In the genomic region with DNA sequence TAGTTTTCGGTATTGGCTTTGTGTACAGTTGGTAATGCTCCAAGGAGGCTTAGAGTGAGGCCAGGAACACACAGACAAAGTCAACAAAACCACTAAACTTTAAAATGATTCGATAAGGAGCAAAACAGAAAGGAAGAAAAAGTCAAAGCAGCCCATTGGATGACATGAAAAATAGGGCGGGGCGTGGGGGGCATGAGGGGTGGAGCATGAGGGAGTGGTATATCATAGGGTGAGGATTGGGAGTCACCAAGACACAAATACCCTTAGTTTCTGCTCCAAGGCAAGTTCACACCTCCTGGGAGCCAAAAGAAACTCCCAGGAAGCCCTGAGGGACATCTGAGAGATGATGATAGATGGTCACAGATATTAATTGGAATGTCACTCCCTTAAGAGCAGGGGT, we compare ENCODE assay signal across 9 mouse cellular contexts.
DNase-seq lines count a peak whose midpoint lies in the region; ATAC-seq and TF ChIP-seq lines count a peak whose summit lies in the region.
"Had no signal": no experiment of that assay in that cellular context is flagged by ENCODE, and none has a peak within 500 bp of the region (broad histone marks: within the 10 kb centered on the region; RNA-seq: fewer than 3 reads in every experiment).

No protein-coding gene starts in this region.

- TF ChIP-seq RAD21 in MEL (IDR thresholded peaks at IDR 0.05; ENCODE audit: low read depth, low read length) = no peak

- no peak for TF ChIP-seq EP300 in MEL (IDR thresholded peaks at IDR 0.05; ENCODE audit: low read depth in 1 of 2, low read length in 2 of 2)

- H3K4me2 ChIP-seq in hindbrain, embryonic 13.5 days = no peak overlapping the region
- no peak overlapping the region for H3K4me2 ChIP-seq in hindbrain, embryonic 11.5 days (replicated peaks; ENCODE audit: low read depth, low read length)
- peak overlapping the region; percentile 55 for H3K4me2 ChIP-seq in liver, embryonic 13.5 days
- H3K4me2 ChIP-seq: midbrain, embryonic 15.5 days had no signal

- H3K79me2 ChIP-seq in MEL (ENCODE audit: control insufficient read depth, insufficient read depth, low read length, poor library complexity) = no peaks in the 10 kb centered on the region

- no peak overlapping the region for H3K4me3 ChIP-seq in hindbrain, embryonic 13.5 days
- no peak overlapping the region for H3K4me3 ChIP-seq in hindbrain, embryonic 11.5 days (ENCODE audit: low read depth, low read length)
- H3K4me3 ChIP-seq in MEL (ENCODE audit: control insufficient read depth in 1 of 2, insufficient read depth in 1 of 2, low read depth in 2 of 2, low read length in 2 of 2) = no peak overlapping the region
- peak overlapping the region; percentile 30; the same call in 1 of the 2 replicates for H3K4me3 ChIP-seq in liver, embryonic 13.5 days (replicated peaks)
- H3K4me3 ChIP-seq: kidney, embryonic 15.5 days; midbrain, embryonic 15.5 days had no signal

- 64% methylated on average over 4 of the region's 4 CpGs for WGBS in hindbrain, embryonic 13.5 days
- 64% methylated on average over 4 of the region's 4 CpGs for WGBS in hindbrain, embryonic 11.5 days
- WGBS in liver, embryonic 13.5 days (ENCODE audit: insufficient replicate concordance) = 37% methylated on average over 4 of the region's 4 CpGs

- DNase-seq in hindbrain, embryonic 11.5 days (ENCODE audit: low spot score) = no peak
- DNase-seq in 3T3-L1 (ENCODE audit: low read depth, low spot score) (peak; percentile 10), MEL (ENCODE audit: low read depth, low spot score) (peak; percentile 14)
- peak; percentile 15 for DNase-seq in liver, embryonic 13.5 days
- no peak for DNase-seq in frontal cortex, postnatal 36 days (ENCODE audit: low spot score in 2 of 2)
- no peak for DNase-seq in ovary, postnatal 10 days (ENCODE audit: low spot score)

- TF ChIP-seq CTCF in MEL (IDR thresholded peaks at IDR 0.05 in 2 of 3, conservative IDR thresholded peaks at IDR 0.05 in 1 of 3; ENCODE audit: control insufficient read depth in 1 of 3, insufficient read depth in 1 of 3, low read depth in 2 of 3, low read length in 3 of 3, poor library complexity in 1 of 3, severe bottlenecking in 1 of 3) = no peak

- no peaks in the 10 kb centered on the region for H3K36me3 ChIP-seq in hindbrain, embryonic 13.5 days
- no peaks in the 10 kb centered on the region for H3K36me3 ChIP-seq in hindbrain, embryonic 11.5 days (ENCODE audit: control insufficient read depth, insufficient read depth, low read length)
- H3K36me3 ChIP-seq in MEL (ENCODE audit: control insufficient read depth in 1 of 2, insufficient read depth in 2 of 2, low read length in 2 of 2) = no peaks in the 10 kb centered on the region
- H3K36me3 ChIP-seq in liver, embryonic 13.5 days = no peaks in the 10 kb centered on the region
- H3K36me3 ChIP-seq: kidney, embryonic 15.5 days; midbrain, embryonic 15.5 days had no signal

- H3K27ac ChIP-seq in hindbrain, embryonic 13.5 days = 0 out of 2 replicates have a peak overlapping the region, but pooled peaks have one; percentile 4
- H3K27ac ChIP-seq in hindbrain, embryonic 11.5 days (ENCODE audit: low read depth, low read length) = no peak overlapping the region
- no peak overlapping the region for H3K27ac ChIP-seq in MEL (ENCODE audit: control insufficient read depth, low read depth, low read length)
- H3K27ac ChIP-seq in liver, embryonic 13.5 days = 0 out of 2 replicates have a peak overlapping the region, but pooled peaks have one; percentile 11
- H3K27ac ChIP-seq: kidney, embryonic 15.5 days; midbrain, embryonic 15.5 days had no signal

- no peak for TF ChIP-seq POLR2A in MEL (IDR thresholded peaks at IDR 0.05; ENCODE audit: control insufficient read depth in 1 of 2, insufficient read depth in 1 of 2, low read depth in 1 of 2, low read length in 2 of 2, poor library complexity in 1 of 2)

- H3K27me3 ChIP-seq in hindbrain, embryonic 13.5 days = no peaks in the 10 kb centered on the region
- H3K27me3 ChIP-seq in hindbrain, embryonic 11.5 days (ENCODE audit: control insufficient read depth, insufficient read depth, low read length) = no peaks in the 10 kb centered on the region
- H3K27me3 ChIP-seq in MEL (ENCODE audit: control insufficient read depth in 1 of 2, insufficient read depth in 2 of 2, low read length in 2 of 2) = no peaks in the 10 kb centered on the region
- no peaks in the 10 kb centered on the region for H3K27me3 ChIP-seq in liver, embryonic 13.5 days
- H3K27me3 ChIP-seq: kidney, embryonic 15.5 days; midbrain, embryonic 15.5 days had no signal

- H3K9me3 ChIP-seq in hindbrain, embryonic 13.5 days = no peaks in the 10 kb centered on the region
- H3K9me3 ChIP-seq in hindbrain, embryonic 11.5 days (ENCODE audit: control insufficient read depth, low read length) = no peaks in the 10 kb centered on the region
- H3K9me3 ChIP-seq in MEL (replicated peaks; ENCODE audit: insufficient read depth, low read length) = no peaks in the 10 kb centered on the region
- no peaks in the 10 kb centered on the region for H3K9me3 ChIP-seq in liver, embryonic 13.5 days (replicated peaks)
- H3K9me3 ChIP-seq: kidney, embryonic 15.5 days; midbrain, embryonic 15.5 days had no signal

- peaks cover 23% of the 10 kb centered on the region for H3K4me1 ChIP-seq in hindbrain, embryonic 13.5 days (replicated peaks)
- no peaks in the 10 kb centered on the region; the same call in 1 of the 2 replicates for H3K4me1 ChIP-seq in hindbrain, embryonic 11.5 days (replicated peaks; ENCODE audit: control insufficient read depth, insufficient read depth, low read length)
- no peaks in the 10 kb centered on the region for H3K4me1 ChIP-seq in MEL (ENCODE audit: control insufficient read depth in 1 of 2, insufficient read depth in 2 of 2, low read length in 2 of 2)
- peaks cover 35% of the 10 kb centered on the region for H3K4me1 ChIP-seq in liver, embryonic 13.5 days (replicated peaks)

- ATAC-seq in hindbrain, embryonic 13.5 days (ENCODE audit: low FRiP score) = no peak
- ATAC-seq in hindbrain, embryonic 11.5 days (ENCODE audit: low FRiP score) = no peak
- peak; percentile 69 for ATAC-seq in liver, embryonic 13.5 days (ENCODE audit: low read depth)

- no peak overlapping the region for H3K9ac ChIP-seq in hindbrain, embryonic 13.5 days
- no peak overlapping the region for H3K9ac ChIP-seq in hindbrain, embryonic 11.5 days (ENCODE audit: low read depth, low read length)
- H3K9ac ChIP-seq in MEL (ENCODE audit: control insufficient read depth, low read depth, low read length, poor library complexity, severe bottlenecking) = no peak overlapping the region
- no peak overlapping the region for H3K9ac ChIP-seq in liver, embryonic 13.5 days
- H3K9ac ChIP-seq: kidney, embryonic 15.5 days; midbrain, embryonic 15.5 days had no signal

TF ChIP-seq in MEL, 35 proteins besides CTCF, POLR2A, EP300 and RAD21:
- no peak for TF ChIP-seq POLR2AphosphoS5 (IDR thresholded peaks at IDR 0.05; ENCODE audit: borderline replicate concordance, low read depth, low read length)
- TF ChIP-seq MXI1 (IDR thresholded peaks at IDR 0.05; ENCODE audit: low read depth, low read length) = no peak

Comparison
In these comparisons a context has a peak if more than half of its experiments do, and no peak if none do; other contexts are left out.
1. H3K27ac ChIP-seq: peak in hindbrain, embryonic 13.5 days (single experiment) and liver, embryonic 13.5 days (single experiment); none in hindbrain, embryonic 11.5 days (single experiment) and MEL (single experiment).
2. DNase-seq: peak in 3T3-L1 (single experiment), MEL (single experiment) and liver, embryonic 13.5 days (single experiment); none in hindbrain, embryonic 11.5 days (single experiment), frontal cortex, postnatal 36 days (0 of 2) and ovary, postnatal 10 days (single experiment).